8 mouse cellular contexts compared by ENCODE assay signal in the genomic region with DNA sequence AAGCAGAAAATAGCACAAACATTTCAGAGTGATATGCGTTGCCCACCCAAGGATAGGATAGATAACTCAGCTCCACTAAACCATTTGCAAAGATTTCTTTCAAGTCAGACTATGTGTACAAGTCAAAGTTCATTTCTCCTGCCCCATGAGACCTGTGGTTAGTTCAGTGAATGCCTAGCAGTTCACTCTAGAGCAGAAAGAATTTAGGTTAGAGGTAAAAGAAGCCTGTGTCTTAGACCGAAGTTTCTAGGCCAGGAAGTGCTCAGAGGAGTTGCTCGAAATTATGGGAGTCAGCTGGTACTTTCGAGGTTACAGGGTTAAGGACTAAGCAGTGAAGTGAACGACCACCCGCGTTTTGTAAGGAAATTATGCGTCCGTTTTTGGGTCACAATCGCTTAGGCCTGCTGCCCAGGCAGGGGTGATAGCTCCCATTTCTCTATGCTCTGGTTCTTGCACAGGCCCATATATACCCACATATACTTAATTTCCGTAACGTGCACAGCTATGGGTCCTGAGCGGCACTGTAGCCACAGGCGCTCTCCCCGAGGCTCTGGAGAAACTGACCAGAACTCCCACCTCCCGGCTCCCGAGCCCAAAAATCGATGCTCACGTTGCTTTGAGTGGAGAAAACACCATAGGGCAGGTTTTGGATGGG. TPM values are rescaled to one million over a fixed set of nuclear protein-coding genes. Genes with fewer than 3 reads are reported as not detected.
A peak's percentile ranks its signal among the peaks of the same experiment; 100 is the strongest.
DNase-seq lines count a peak whose midpoint lies in the region; ATAC-seq and TF ChIP-seq lines count a peak whose summit lies in the region.

No protein-coding gene starts in this region.

- DNase-seq in heart, adult 11 months = peak; percentile 87
- no peak for DNase-seq in heart, postnatal 14 days
- DNase-seq in forebrain, embryonic 14.5 days (ENCODE audit: low spot score) = peak; percentile 17
- peak; percentile 8 for DNase-seq in large intestine, adult 2 months (ENCODE audit: low read depth, low spot score)
- DNase-seq in right cerebral cortex, postnatal 25 days = no peak
- DNase-seq in adrenal gland, adult 8-10 months = no peak

- H3K27me3 ChIP-seq in E14TG2a.4 (ENCODE audit: insufficient read depth, low read length) = no peaks in the 10 kb centered on the region
- no peaks in the 10 kb centered on the region for H3K27me3 ChIP-seq in forebrain, embryonic 14.5 days (replicated peaks; ENCODE audit: control insufficient read depth, insufficient read depth, low read length)
- H3K27me3 ChIP-seq in midbrain, embryonic 16.5 days (ENCODE audit: control insufficient read depth, insufficient read depth, low read depth, low read length) = no peaks in the 10 kb centered on the region

- peak overlapping the region; percentile 85 for H3K4me3 ChIP-seq in E14TG2a.4 (replicated peaks; ENCODE audit: low read length)
- H3K4me3 ChIP-seq in forebrain, embryonic 14.5 days (ENCODE audit: low read depth, low read length) = peak overlapping the region; percentile 53
- peak overlapping the region; percentile 66 for H3K4me3 ChIP-seq in midbrain, embryonic 16.5 days (ENCODE audit: low read depth, low read length)

- 11% methylated on average over 19 of the region's 19 CpGs for WGBS in forebrain, embryonic 14.5 days
- WGBS in large intestine, adult 2 months = 8% methylated on average over 19 of the region's 19 CpGs
- WGBS in midbrain, embryonic 16.5 days = 8% methylated on average over 19 of the region's 19 CpGs

- peak; percentile 60 for ATAC-seq in forebrain, embryonic 14.5 days
- peak; percentile 72 for ATAC-seq in midbrain, embryonic 16.5 days

- TF ChIP-seq CTCF in E14TG2a.4 (conservative IDR thresholded peaks at IDR 0.05; ENCODE audit: low read length) = no peak

- peak overlapping the region; percentile 87 for H3K4me2 ChIP-seq in forebrain, embryonic 14.5 days (ENCODE audit: low read length)
- peak overlapping the region; percentile 98 for H3K4me2 ChIP-seq in midbrain, embryonic 16.5 days (ENCODE audit: low read length)

- peaks cover 24% of the 10 kb centered on the region for H3K4me1 ChIP-seq in E14TG2a.4 (replicated peaks; ENCODE audit: low read depth, low read length)
- peaks cover 6% of the 10 kb centered on the region; the same call in 1 of the 2 replicates for H3K4me1 ChIP-seq in forebrain, embryonic 14.5 days (ENCODE audit: control insufficient read depth, insufficient read depth, low read length)
- H3K4me1 ChIP-seq in midbrain, embryonic 16.5 days (ENCODE audit: control insufficient read depth, insufficient read depth, low read length) = peaks cover 8% of the 10 kb centered on the region

- intact Hi-C loops in heart, postnatal 14 days (cut with DNase I) = no loop called here

- no peaks in the 10 kb centered on the region for H3K9me3 ChIP-seq in E14TG2a.4 (ENCODE audit: low read length)
- H3K9me3 ChIP-seq in forebrain, embryonic 14.5 days (replicated peaks; ENCODE audit: control insufficient read depth, low read length) = no peaks in the 10 kb centered on the region
- no peaks in the 10 kb centered on the region for H3K9me3 ChIP-seq in midbrain, embryonic 16.5 days (replicated peaks; ENCODE audit: control insufficient read depth, low read length, poor library complexity, severe bottlenecking)

- no peak overlapping the region for H3K27ac ChIP-seq in forebrain, embryonic 14.5 days (ENCODE audit: low read depth, low read length)
- H3K27ac ChIP-seq in midbrain, embryonic 16.5 days (ENCODE audit: low read length) = 0 out of 2 replicates have a peak overlapping the region, but pooled peaks have one; percentile 39

- H3K9ac ChIP-seq in forebrain, embryonic 14.5 days (ENCODE audit: low read length) = peak overlapping the region; percentile 68
- H3K9ac ChIP-seq in midbrain, embryonic 16.5 days (ENCODE audit: low read depth, low read length) = peak overlapping the region; percentile 89

- peaks cover 19% of the 10 kb centered on the region for H3K36me3 ChIP-seq in E14TG2a.4 (ENCODE audit: insufficient read depth, low read length)
- H3K36me3 ChIP-seq in forebrain, embryonic 14.5 days (ENCODE audit: control insufficient read depth, insufficient read depth, low read length) = no peaks in the 10 kb centered on the region
- no peaks in the 10 kb centered on the region for H3K36me3 ChIP-seq in midbrain, embryonic 16.5 days (ENCODE audit: control insufficient read depth, insufficient read depth, low read length)

RNA-seq across cellular contexts. Expression of a gene that starts 1.4 kb away (rescaled TPM):
- total RNA-seq in heart, postnatal 14 days (2021) = 1 to 10 TPM; 5.4 to 8.2 TPM
- polyA plus RNA-seq in forebrain, embryonic 14.5 days (2014; fragmentation: Nextera tagmentation; extraction: Ambion mirVana) = 6.3 and 7.2 TPM in 2 replicates
- 10.8 and 15.2 TPM in 2 replicates for polyA plus RNA-seq in large intestine, adult 2 months (2012; rRNA removed)
- polyA plus RNA-seq in midbrain, embryonic 16.5 days (2015; fragmentation: Nextera tagmentation; extraction: Ambion mirVana) = 11.9 and 13.6 TPM in 2 replicates
- total RNA-seq in adrenal gland, adult 8-10 months (2022) = 10 to 100 TPM; 19.1 to 62.6 (median 45.5) TPM

Comparison
In these comparisons a context has a peak if more than half of its experiments do, and no peak if none do; other contexts are left out.
1. DNase-seq: peak in heart, adult 11 months (single experiment), forebrain, embryonic 14.5 days (single experiment) and large intestine, adult 2 months (single experiment); none in heart, postnatal 14 days (0 of 2), right cerebral cortex, postnatal 25 days (single experiment) and adrenal gland, adult 8-10 months (single experiment).
2. Peak in every context shown above with its lines, with median percentiles within 50 percentile points of each other: H3K4me3 ChIP-seq.